Mouse (Mus musculus) fat pad, adult 2 months (tissue): ENCODE measurements around the gene Exph5.

Source experiments
- DNase-seq: peaks from one replicate; pipeline ENCODE4 v3.0.0-alpha.2; 2011; ENCODE audit warnings: low read depth, low spot score; ENCODE audit errors: extremely low read depth

Exph5 gene

GRCm38 (mm10) chr9:53320894-53321650, 19.6 kb downstream of the Exph5 start:
- DNase-seq: no peak

GRCm38 (mm10) chr9:53321683-53322082, 20.2 kb downstream of the Exph5 start:
- no peak for DNase-seq

- DNase-seq: no peak
Observed at GRCm38 (mm10) chr9:53323419-53324251, 22.2 kb downstream of the Exph5 start.

GRCm38 (mm10) chr9:53325363-53326090, 24.1 kb downstream of the Exph5 start:
- no peak for DNase-seq

GRCm38 (mm10) chr9:53328203-53328602, 26.7 kb downstream of the Exph5 start:
- DNase-seq: no peak

GRCm38 (mm10) chr9:53329301-53330206, 28.1 kb downstream of the Exph5 start:
- no peak for DNase-seq

- no peak for DNase-seq
Observed at GRCm38 (mm10) chr9:53330247-53330646, 28.8 kb downstream of the Exph5 start.

- DNase-seq: no peak
Observed at GRCm38 (mm10) chr9:53333436-53333835, 32.0 kb downstream of the Exph5 start.

- no peak for DNase-seq
Observed at GRCm38 (mm10) chr9:53335131-53335530, 33.7 kb downstream of the Exph5 start.

- no peak for DNase-seq
Observed at GRCm38 (mm10) chr9:53339603-53340002, 38.1 kb downstream of the Exph5 start.

- DNase-seq: no peak
Observed at GRCm38 (mm10) chr9:53340328-53340916, 39.0 kb downstream of the Exph5 start.

GRCm38 (mm10) chr9:53340969-53341368, 39.5 kb downstream of the Exph5 start:
- DNase-seq: no peak

GRCm38 (mm10) chr9:53341981-53342380, 40.5 kb downstream of the Exph5 start:
- no peak for DNase-seq

GRCm38 (mm10) chr9:53344646-53345432, 43.4 kb downstream of the Exph5 start:
- DNase-seq: no peak

GRCm38 (mm10) chr9:53345728-53346127, 44.3 kb downstream of the Exph5 start:
- no peak for DNase-seq

GRCm38 (mm10) chr9:53346402-53346801, 44.9 kb downstream of the Exph5 start:
- no peak for DNase-seq

- no peak for DNase-seq
Observed at GRCm38 (mm10) chr9:53349211-53349610, 47.7 kb downstream of the Exph5 start.

GRCm38 (mm10) chr9:53350331-53350730, 48.9 kb downstream of the Exph5 start:
- DNase-seq: no peak

- DNase-seq: no peak
Observed at GRCm38 (mm10) chr9:53351899-53352298, 50.4 kb downstream of the Exph5 start.
